Mouse (Mus musculus) layer of hippocampus, postnatal 10 days (tissue): Measurements from ENCODE around the gene S1pr5. TPM values are rescaled to one million over a fixed set of nuclear protein-coding genes. Genes with fewer than 3 reads are reported as not detected.
"Not testable (repeated sequence)": the region's sequence is repeated elsewhere in the genome, so short reads cannot be mapped to it uniquely, and the experiment has no call there.

Source experiments
- DNase-seq, 2 experiments: peaks; one replicate each; pipeline ENCODE4 v3.0.0; 2021; ENCODE audit warnings: low spot score in 2 of 2
- total RNA-seq, 2 experiments: library from RNA; stranded (reverse); gene quantifications; 2 replicates each; pipeline ENCODE4 v1.2.3; 2021

Gene S1pr5
- total RNA-seq, 2 experiments from 2014 or later = 2.4 to 3.0 TPM

DNA sequence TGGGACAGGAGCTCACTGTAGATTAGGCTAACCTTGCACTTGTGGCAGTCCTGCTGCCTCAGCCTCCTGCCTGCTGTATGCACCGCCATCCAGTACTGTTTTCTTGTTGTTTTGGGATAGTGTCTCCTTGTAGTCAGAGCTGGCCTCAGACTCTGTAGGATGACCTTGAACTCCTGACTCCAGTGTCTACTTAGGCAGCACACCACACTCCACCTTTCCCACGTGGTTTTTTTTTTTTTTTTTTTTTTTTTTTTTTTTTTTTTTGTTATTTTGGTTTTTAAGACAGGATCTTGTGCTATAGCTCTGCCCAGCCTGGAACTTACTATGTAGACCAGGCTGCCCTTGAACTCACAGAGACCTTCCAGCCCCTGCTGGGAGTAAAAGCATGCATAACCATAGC is 39.6 kb downstream of the S1pr5 start:
- DNase-seq = no peak

DNA sequence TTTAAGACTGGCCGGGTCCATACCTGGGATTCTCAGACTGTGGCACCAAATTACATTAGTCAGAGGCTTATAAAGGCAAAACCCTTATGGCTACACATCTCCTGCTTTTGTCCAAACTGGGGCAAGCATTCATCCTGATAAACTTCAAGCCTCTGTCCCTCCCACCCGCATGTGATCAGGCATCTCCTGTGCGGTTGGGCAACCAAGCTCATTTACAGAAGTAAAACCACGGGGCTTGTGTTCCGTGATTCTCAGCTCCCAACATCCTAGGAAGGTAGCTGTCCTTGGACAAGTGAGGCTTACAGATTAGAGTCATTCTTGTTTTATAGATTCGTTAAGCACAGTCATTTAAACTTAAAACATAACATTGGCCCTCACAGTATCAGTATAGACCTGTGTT is 41.4 kb downstream of the S1pr5 start:
- DNase-seq = no peak

DNA sequence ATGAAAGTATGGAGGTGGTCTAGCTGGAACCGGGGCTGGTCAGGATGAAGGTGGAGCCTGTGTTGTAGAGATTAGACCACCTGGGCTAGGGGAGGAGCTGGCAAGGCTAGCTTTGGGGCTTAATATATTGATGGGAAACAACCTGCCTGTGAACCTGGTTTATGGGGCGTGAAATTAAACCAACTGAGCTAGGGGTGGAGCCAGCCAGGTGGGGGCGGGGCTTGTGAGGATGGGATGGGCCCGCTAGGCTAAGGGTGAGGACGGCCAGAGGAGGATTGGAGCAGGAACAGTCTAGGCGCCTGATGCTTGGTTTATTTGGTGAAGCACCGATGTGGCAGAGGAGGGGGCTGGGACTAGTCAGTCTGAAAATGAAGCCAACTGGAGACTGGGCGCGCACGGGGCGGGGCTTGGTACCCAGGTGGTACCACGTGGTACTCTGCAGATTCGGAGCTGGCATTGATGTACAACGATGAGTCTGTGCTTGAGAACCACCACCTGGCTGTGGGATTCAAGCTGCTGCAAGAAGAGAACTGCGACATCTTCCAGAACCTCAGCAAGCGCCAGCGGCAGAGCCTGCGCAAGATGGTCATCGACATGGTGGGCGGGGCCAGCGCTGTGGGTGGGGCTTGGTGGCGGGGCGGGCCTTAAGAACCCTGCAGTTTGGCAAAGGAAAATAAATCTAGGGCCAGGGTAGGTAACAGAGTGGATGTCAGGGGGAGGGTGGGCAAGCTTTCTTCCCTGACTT is 43.5 kb downstream of the S1pr5 start:
- peak; percentile 54 to 62 for DNase-seq

DNA sequence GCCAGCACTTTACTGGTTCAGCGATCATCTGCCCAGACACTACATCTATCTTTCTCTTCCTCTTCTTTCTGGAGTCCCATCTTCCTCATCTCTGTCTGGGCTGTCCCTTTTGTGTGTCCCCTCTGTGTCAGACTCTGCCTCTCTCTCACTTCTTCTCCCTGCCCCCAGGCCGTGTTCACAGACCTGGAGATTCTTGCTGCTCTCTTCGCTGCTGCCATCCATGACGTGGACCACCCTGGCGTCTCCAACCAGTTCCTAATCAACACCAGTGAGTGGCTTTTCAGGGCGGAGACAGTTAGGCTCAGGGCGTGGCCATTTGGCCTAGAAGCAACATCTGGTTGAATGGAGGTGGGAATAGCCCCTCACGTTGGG is 44.1 kb downstream of the S1pr5 start:
- no peak for DNase-seq

DNA sequence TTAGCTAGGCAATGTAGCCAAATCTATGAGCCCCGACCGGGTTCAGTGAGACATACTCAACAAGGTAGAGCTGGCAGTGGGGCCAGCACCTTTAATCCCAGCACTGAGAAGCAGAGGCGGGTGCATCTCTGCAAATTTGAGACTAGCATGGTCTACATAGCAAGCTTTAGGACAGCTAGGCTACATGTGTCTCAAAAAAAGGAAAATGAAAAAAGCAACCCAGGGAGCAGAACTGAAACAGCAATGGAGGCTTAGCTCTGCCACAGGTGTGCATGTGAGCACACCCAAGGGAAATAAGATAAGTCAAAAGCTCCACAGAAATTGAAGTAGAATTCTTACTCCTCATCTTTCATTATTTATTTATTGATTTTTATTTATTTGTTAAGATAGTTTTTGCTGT is 49.3 kb downstream of the S1pr5 start:
- DNase-seq = no peak

DNA sequence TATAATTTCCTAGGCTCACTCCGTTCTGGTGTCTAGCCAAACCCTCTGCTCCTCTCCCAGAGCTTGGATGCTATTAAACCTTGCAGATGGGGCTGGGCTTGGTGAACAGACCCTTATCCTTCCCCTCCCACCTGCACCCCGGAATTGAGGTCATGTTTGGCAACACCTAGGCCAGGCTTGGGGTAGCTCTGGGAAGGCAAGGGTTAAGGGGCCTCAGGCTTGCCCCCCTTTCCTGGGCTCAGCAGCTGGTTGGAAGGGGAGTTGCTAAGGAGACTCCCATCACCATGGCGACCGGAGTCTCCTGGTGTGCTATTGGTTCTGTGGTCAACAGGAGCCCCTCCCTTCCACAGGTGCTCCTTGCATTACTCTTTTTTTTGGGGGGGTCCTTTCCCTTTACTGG is 50.3 kb downstream of the S1pr5 start:
- peak; percentile 76 to 81 for DNase-seq

DNA sequence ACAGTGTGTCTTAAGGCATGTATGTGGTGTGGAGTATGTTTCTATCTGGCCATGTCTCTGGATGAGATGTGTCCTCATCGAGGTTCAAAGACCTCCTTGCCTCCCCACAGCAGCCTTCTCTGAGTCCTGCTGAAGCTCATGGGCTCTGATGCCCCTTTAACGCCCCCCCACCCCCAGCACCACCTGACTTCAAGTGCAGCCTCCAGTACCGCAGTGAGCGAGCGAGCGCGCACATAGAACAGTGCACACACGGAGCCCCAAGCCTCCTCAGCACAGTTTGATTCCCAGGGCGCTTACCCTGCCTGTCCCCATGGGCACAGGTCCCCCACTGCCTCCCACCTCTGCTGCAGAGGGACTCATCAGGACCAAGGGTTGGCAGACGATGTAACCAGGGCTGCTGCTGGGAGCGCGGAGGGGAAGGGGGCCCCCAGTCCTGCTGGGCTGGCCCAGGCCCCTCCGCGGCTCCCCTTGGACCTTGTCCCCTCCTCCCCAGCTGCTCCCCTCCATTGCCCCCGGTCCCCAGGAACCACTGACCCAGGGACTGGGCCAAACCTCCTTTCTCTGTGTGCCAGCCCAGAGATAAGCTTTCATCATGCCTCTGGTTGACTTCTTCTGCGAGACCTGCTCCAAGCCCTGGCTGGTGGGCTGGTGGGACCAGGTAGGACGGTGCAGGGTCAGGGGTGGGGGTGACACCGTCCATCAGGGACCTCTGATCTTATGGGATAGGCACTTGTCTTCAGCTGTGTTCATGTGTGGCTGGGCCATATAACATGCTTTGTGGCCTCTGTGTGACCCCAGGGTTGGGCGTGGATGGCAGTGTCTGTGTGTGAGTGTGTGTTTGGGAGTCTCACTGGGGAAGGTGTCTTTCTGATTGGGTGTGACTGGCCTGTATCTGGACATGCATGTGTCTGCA is 51.5 kb downstream of the S1pr5 start:
- DNase-seq = peak; percentile 67 to 70

DNA sequence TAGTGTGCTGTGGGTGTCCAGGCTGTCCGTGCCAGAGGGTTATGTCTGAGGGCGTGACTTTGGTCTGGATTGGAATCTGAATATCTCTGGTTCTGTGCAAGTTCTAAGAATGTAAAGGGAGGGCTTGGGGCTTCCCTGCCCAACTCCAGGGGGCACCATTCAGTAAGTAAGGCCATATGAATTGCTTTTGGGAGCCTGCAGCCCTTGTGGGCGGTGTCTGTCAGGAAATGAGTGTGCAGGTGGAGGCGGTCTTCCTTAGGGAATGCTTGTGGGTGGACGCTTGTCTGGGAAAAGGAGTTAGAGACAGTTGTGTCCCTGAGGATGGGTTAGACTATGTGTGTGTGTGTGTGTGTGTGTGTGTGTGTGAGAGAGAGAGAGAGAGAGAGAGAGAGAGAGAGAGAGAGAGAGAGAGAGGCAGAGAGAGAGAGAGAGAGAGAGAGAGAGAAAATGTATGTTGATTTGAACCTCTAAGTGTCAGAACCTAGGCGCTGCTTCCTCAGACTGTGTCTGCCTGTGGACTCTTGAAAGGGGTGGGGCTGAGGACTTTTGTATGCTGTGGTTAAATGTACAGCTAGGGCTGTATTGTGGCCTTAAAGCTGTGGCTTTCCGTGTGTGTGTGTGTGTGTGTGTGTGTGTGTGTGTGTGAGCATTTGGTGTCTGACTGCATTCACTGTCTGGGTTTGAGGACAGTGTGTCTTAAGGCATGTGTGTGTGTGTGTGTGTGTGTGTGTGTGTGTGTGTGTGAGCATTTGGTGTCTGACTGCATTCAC is 52.3 kb downstream of the S1pr5 start:
- not testable (repeated sequence) for DNase-seq

DNA sequence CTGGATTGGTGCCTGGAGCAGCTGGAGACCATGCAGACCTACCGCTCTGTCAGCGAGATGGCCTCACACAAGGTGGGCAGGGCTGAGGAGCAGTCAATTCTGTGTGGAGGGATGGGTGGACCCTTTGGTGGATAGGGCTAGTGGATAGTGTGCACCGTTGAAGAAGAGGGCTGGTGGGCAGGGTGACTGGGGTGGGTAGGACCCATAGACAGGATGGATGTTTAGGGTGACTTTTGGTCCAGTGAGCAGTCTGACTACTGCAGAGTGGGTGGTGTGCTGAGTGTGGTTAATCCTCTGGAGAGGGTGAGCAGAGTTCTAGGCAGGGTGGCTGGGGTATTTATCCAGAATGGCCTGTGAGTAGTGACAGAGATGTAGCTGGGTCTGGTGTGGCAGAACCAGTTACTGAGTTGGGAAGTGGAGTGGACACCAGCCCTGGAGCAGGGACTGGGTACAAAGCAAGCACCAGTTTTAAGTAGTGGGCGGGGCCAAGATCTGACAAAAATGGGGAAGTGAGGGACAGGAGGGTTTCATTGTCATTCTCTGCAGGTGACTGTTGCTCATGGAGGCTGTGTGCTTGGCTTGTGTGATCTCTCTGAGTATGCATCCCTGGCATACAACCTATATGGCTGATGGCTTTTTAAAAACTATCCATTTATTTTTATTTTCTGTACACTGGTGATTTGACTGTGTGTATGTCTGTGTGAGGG is 53.3 kb downstream of the S1pr5 start:
- DNase-seq = no peak

DNA sequence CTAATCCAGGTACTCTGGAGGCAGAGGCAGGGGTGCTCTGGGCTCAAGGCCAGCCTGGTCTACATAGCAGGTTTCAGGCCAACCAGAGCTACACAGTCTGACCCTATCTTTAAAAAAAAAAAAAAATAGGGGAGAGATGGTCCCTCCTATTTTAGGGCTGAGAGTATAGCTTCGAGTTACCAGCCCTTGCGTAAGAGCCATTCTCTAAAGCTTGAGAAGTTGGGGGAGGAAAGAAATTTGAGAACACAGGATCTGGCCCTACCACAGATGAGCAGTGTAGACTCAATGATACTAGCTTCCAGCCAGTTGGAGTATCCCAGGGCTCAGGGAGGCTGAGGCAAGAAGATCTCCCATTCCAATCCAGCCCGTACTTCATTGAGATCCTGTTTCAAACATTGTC is 54.5 kb downstream of the S1pr5 start:
- no peak for DNase-seq

Other genes starting within 250 kb of the S1pr5 start
- 10 to 100 TPM; 47.2 to 54.4 TPM for gene Mrpl4, start 245.7 kb downstream of the S1pr5 start, total RNA-seq
- 1 to 10 TPM; 3.0 to 3.9 TPM for gene Icam1, start 232.5 kb downstream of the S1pr5 start, total RNA-seq
- under 1 TPM in 1 of 2 experiments, not detected in 1; 0.56 TPM for gene Icam4, start 219.1 kb downstream of the S1pr5 start, total RNA-seq
- 100 to 1,000 TPM; 256 to 261 TPM for gene Icam5, start 216.4 kb downstream of the S1pr5 start, total RNA-seq
- 1 to 10 TPM; 1.7 to 2.4 TPM for gene Zglp1, start 181.3 kb downstream of the S1pr5 start, total RNA-seq
- gene Gm49373, start 175.3 kb downstream of the S1pr5 start, total RNA-seq = 1 to 10 TPM; 1.4 to 1.5 TPM
- gene Fdx1l, start 174.8 kb downstream of the S1pr5 start, total RNA-seq = 10 to 100 TPM; 53.7 to 55.2 TPM
- gene Gm38431, start 156.4 kb downstream of the S1pr5 start, total RNA-seq = 1 to 10 TPM; 2.4 to 3.4 TPM
- 10 to 100 TPM; 36.1 to 37.6 TPM for gene Raver1, start 156.4 kb downstream of the S1pr5 start, total RNA-seq
- gene Tyk2, start 117.2 kb downstream of the S1pr5 start, total RNA-seq = 10 to 100 TPM; 12.7 to 14.0 TPM
- gene Cdc37, start 98.5 kb downstream of the S1pr5 start, total RNA-seq = 100 to 1,000 TPM; 136 to 139 TPM
- 10 to 100 TPM; 58.9 to 59.5 TPM for gene Pde4a, start 82.7 kb downstream of the S1pr5 start, total RNA-seq
- 10 to 100 TPM; 51.7 to 56.5 TPM for gene Keap1, start 9.1 kb downstream of the S1pr5 start, total RNA-seq
- 10 to 100 TPM; 28.8 to 29.4 TPM for gene Atg4d, start 16.9 kb upstream of the S1pr5 start, total RNA-seq
- 10 to 100 TPM; 37.7 to 39.2 TPM for gene Kri1, start 39.5 kb upstream of the S1pr5 start, total RNA-seq
- 10 to 100 TPM; 66.7 to 69.5 TPM for gene Cdkn2d, start 43.0 kb upstream of the S1pr5 start, total RNA-seq
- gene Ap1m2, start 63.9 kb upstream of the S1pr5 start, total RNA-seq = 1 to 10 TPM in 1 of 2 experiments, under 1 TPM in 1; 0.45 to 1.3 TPM
- 10 to 100 TPM; 62.2 to 63.6 TPM for gene Slc44a2, start 72.3 kb upstream of the S1pr5 start, total RNA-seq
- gene Ilf3, start 119.4 kb upstream of the S1pr5 start, total RNA-seq = 10 to 100 TPM; 92.4 to 96.7 TPM
- gene Qtrt1, start 163.4 kb upstream of the S1pr5 start, total RNA-seq = 10 to 100 TPM; 34.2 to 42.0 TPM
- gene Dnm2, start 176.5 kb upstream of the S1pr5 start, total RNA-seq = 10 to 100 TPM; 65.2 to 67.7 TPM